ENCODE assay signal across 12 mouse cellular contexts in the genomic region with DNA sequence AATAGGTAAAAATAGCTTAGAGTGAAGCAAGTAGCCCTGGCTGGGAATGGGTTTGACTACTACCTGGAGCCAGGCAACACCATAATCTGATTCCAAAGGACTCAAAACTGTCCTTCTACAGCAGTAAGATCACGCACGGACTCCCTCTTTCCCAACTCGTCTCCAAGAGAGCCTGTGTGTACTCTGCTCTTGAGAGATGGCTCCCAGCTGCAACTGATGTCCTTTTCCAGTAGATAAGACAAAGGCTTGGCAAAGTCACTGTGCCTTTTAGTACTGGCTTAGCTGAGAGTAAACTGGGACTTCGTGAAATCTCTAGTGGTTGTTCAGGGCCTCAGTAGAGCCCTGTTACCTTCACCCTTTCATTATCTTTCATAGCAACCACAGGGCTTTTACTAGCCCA. TPM values are rescaled to one million over a fixed set of nuclear protein-coding genes. Genes with fewer than 3 reads are reported as not detected.
A peak's percentile ranks its signal among the peaks of the same experiment; 100 is the strongest.
DNase-seq lines count a peak whose midpoint lies in the region; ATAC-seq lines count a peak whose summit lies in the region.
"Had no signal": no experiment of that assay in that cellular context is flagged by ENCODE, and none has a peak within 500 bp of the region (broad histone marks: within the 10 kb centered on the region; RNA-seq: fewer than 3 reads in every experiment).

No protein-coding gene starts in this region.

- peaks cover 30% of the 10 kb centered on the region; the same call in 1 of the 2 replicates for H3K36me3 ChIP-seq in kidney, embryonic 16.5 days (ENCODE audit: insufficient read depth, low read length)
- peaks cover 26% of the 10 kb centered on the region; the same call in 1 of the 2 replicates for H3K36me3 ChIP-seq in embryonic facial prominence, embryonic 13.5 days
- peaks cover 5% of the 10 kb centered on the region; the same call in 1 of the 2 replicates for H3K36me3 ChIP-seq in heart, embryonic 15.5 days
- H3K36me3 ChIP-seq: G1E; liver, embryonic 13.5 days; midbrain, embryonic 15.5 days had no signal

- H3K27ac ChIP-seq in kidney, embryonic 16.5 days (ENCODE audit: low read length) = peak overlapping the region; percentile 92
- peak overlapping the region; percentile 86; the same call in 1 of the 2 replicates for H3K27ac ChIP-seq in embryonic facial prominence, embryonic 13.5 days
- H3K27ac ChIP-seq in heart, embryonic 15.5 days = peak overlapping the region; percentile 84
- H3K27ac ChIP-seq: liver, embryonic 13.5 days; midbrain, embryonic 15.5 days had no signal

- H3K4me3 ChIP-seq in kidney, embryonic 16.5 days (ENCODE audit: low read length) = no peak overlapping the region
- no peak overlapping the region for H3K4me3 ChIP-seq in embryonic facial prominence, embryonic 13.5 days
- no peak overlapping the region for H3K4me3 ChIP-seq in heart, embryonic 15.5 days
- H3K4me3 ChIP-seq: liver, embryonic 13.5 days; midbrain, embryonic 15.5 days had no signal

- H3K27me3 ChIP-seq in kidney, embryonic 16.5 days (ENCODE audit: insufficient read depth, low read length) = no peaks in the 10 kb centered on the region
- no peaks in the 10 kb centered on the region for H3K27me3 ChIP-seq in embryonic facial prominence, embryonic 13.5 days
- no peaks in the 10 kb centered on the region for H3K27me3 ChIP-seq in heart, embryonic 15.5 days
- H3K27me3 ChIP-seq: liver, embryonic 13.5 days; midbrain, embryonic 15.5 days had no signal

- ATAC-seq in kidney, embryonic 16.5 days (ENCODE audit: low FRiP score, low TSS enrichment) = no peak
- ATAC-seq in embryonic facial prominence, embryonic 13.5 days (ENCODE audit: insufficient number of reproducible peaks, insufficient read depth, low FRiP score, low TSS enrichment, low read depth) = no peak
- ATAC-seq in heart, embryonic 15.5 days (replicated peaks; ENCODE audit: insufficient number of reproducible peaks, insufficient read depth, low FRiP score, low read depth) = no peak
- ATAC-seq: hindbrain, embryonic 16.5 days had no signal

- H3K4me1 ChIP-seq in kidney, embryonic 16.5 days (ENCODE audit: insufficient read depth, low read length) = peaks cover 63% of the 10 kb centered on the region
- H3K4me1 ChIP-seq in embryonic facial prominence, embryonic 13.5 days = peaks cover 62% of the 10 kb centered on the region
- H3K4me1 ChIP-seq in heart, embryonic 15.5 days (replicated peaks) = peaks cover 67% of the 10 kb centered on the region
- H3K4me1 ChIP-seq: liver, embryonic 13.5 days had no signal

- no peak overlapping the region for H3K4me2 ChIP-seq in kidney, embryonic 16.5 days (replicated peaks; ENCODE audit: low read depth, low read length)
- H3K4me2 ChIP-seq in embryonic facial prominence, embryonic 13.5 days = no peak overlapping the region
- peak overlapping the region; percentile 51 for H3K4me2 ChIP-seq in heart, embryonic 15.5 days
- H3K4me2 ChIP-seq: liver, embryonic 13.5 days; midbrain, embryonic 15.5 days had no signal

- H3K9ac ChIP-seq in kidney, embryonic 16.5 days (replicated peaks; ENCODE audit: low read length) = peak overlapping the region; percentile 29; the same call in 1 of the 2 replicates
- no peak overlapping the region for H3K9ac ChIP-seq in embryonic facial prominence, embryonic 13.5 days
- no peak overlapping the region; the same call in 1 of the 2 replicates for H3K9ac ChIP-seq in heart, embryonic 15.5 days
- H3K9ac ChIP-seq: liver, embryonic 13.5 days; midbrain, embryonic 15.5 days had no signal

- peak; percentile 48 to 67 for DNase-seq in adrenal gland, adult (ENCODE audit: inconsistent age in 2 of 2, low spot score in 1 of 2)
- DNase-seq in adrenal gland, adult 18-20 months (ENCODE audit: low spot score in 2 of 2) = no peak
- DNase-seq in kidney, postnatal 36 days = no peak
- DNase-seq in cerebellum, postnatal 4 days (ENCODE audit: low spot score in 2 of 2) = no peak
- DNase-seq in urinary bladder, postnatal 10 days (ENCODE audit: low spot score) = no peak
- DNase-seq: liver, embryonic 13.5 days had no signal

- no peaks in the 10 kb centered on the region for H3K9me3 ChIP-seq in kidney, embryonic 16.5 days (ENCODE audit: low read length)
- H3K9me3 ChIP-seq in embryonic facial prominence, embryonic 13.5 days = no peaks in the 10 kb centered on the region
- H3K9me3 ChIP-seq in heart, embryonic 15.5 days (replicated peaks) = no peaks in the 10 kb centered on the region
- H3K9me3 ChIP-seq: liver, embryonic 13.5 days; midbrain, embryonic 15.5 days had no signal

- 42% methylated on average over 4 of the region's 4 CpGs for WGBS in kidney, embryonic 16.5 days
- 67% methylated on average over 4 of the region's 4 CpGs for WGBS in embryonic facial prominence, embryonic 13.5 days
- WGBS in heart, embryonic 15.5 days = 35% methylated on average over 4 of the region's 4 CpGs

RNA-seq across cellular contexts. Expression of a gene that starts 38.6 kb away (rescaled TPM):
- 100 to 1,000 TPM; 143 to 202 TPM for total RNA-seq in adrenal gland, adult 18-20 months (2021)
- polyA plus RNA-seq in kidney, embryonic 16.5 days (2015; fragmentation: Nextera tagmentation; extraction: Ambion mirVana) = 67.3 and 75.5 TPM in 2 replicates
- polyA plus RNA-seq in embryonic facial prominence, embryonic 13.5 days (2015; fragmentation: Nextera tagmentation; extraction: Ambion mirVana) = 47.7 and 49.9 TPM in 2 replicates
- 21.6 and 22.1 TPM in 2 replicates for polyA plus RNA-seq in heart, embryonic 15.5 days (2015; fragmentation: Nextera tagmentation; extraction: Ambion mirVana)
- polyA plus RNA-seq: G1E had no signal

Comparison
In these comparisons a context has a peak if more than half of its experiments do, and no peak if none do; other contexts are left out.
1. DNase-seq: peak in adrenal gland, adult (2 of 2); none in adrenal gland, adult 18-20 months (0 of 2), kidney, postnatal 36 days (0 of 2), cerebellum, postnatal 4 days (0 of 2) and urinary bladder, postnatal 10 days (single experiment).
2. Peak in every context shown above with its lines, with median percentiles within 50 percentile points of each other: H3K27ac ChIP-seq.